Mouse (Mus musculus) c-Kit-positive CD71-negative TER-119-negative erythroid progenitor cells, embryonic 14.5 days (primary cell): ENCODE measurements around the gene Mybpc1.
"Not testable (repeated sequence)": the region's sequence is repeated elsewhere in the genome, so short reads cannot be mapped to it uniquely, and the experiment has no call there.

Experiments
- DNase-seq: peaks from one replicate; pipeline ENCODE4 v3.0.0-alpha.2; 2013; ENCODE audit warnings: low read depth

The Mybpc1 gene

GRCm38 (mm10) chr10:88550225-88550624 lies 54.7 kb downstream of the Mybpc1 start:
- DNase-seq: no peak

GRCm38 (mm10) chr10:88547635-88548034 lies 57.3 kb downstream of the Mybpc1 start:
- no peak for DNase-seq

- DNase-seq: no peak
Observed at GRCm38 (mm10) chr10:88530631-88531030, 74.3 kb downstream of the Mybpc1 start.

GRCm38 (mm10) chr10:88524016-88524415 lies 80.9 kb downstream of the Mybpc1 start:
- DNase-seq: no peak

- DNase-seq: no peak
Observed at GRCm38 (mm10) chr10:88523212-88523611, 81.7 kb downstream of the Mybpc1 start.

GRCm38 (mm10) chr10:88522795-88523194 lies 82.2 kb downstream of the Mybpc1 start:
- no peak for DNase-seq

GRCm38 (mm10) chr10:88515049-88515448 lies 89.9 kb downstream of the Mybpc1 start:
- DNase-seq: not testable (repeated sequence)

GRCm38 (mm10) chr10:88514495-88514894 lies 90.5 kb downstream of the Mybpc1 start:
- DNase-seq: no peak

- no peak for DNase-seq
Observed at GRCm38 (mm10) chr10:88513574-88514135, 91.3 kb downstream of the Mybpc1 start.

- DNase-seq: no peak
Observed at GRCm38 (mm10) chr10:88511355-88511754, 93.6 kb downstream of the Mybpc1 start.

- DNase-seq: no peak
Observed at GRCm38 (mm10) chr10:88510503-88511271, 94.3 kb downstream of the Mybpc1 start.

- DNase-seq: no peak
Observed at GRCm38 (mm10) chr10:88507691-88508143, 97.2 kb downstream of the Mybpc1 start.

- DNase-seq: no peak
Observed at GRCm38 (mm10) chr10:88505256-88505655, 99.7 kb downstream of the Mybpc1 start.

- DNase-seq: no peak
Observed at GRCm38 (mm10) chr10:88504481-88504880, 100.5 kb downstream of the Mybpc1 start.

GRCm38 (mm10) chr10:88503421-88504314 lies 101.3 kb downstream of the Mybpc1 start, which contains the start of gene Chpt1:
Gene Chpt1, minus strand, starts transcription at chr10:88504073.
- DNase-seq: peak; percentile 55

GRCm38 (mm10) chr10:88502919-88503318 lies 102.0 kb downstream of the Mybpc1 start:
- DNase-seq: no peak

GRCm38 (mm10) chr10:88501886-88502765 lies 102.8 kb downstream of the Mybpc1 start:
- DNase-seq: no peak

GRCm38 (mm10) chr10:88501370-88501769 lies 103.6 kb downstream of the Mybpc1 start:
- no peak for DNase-seq

- no peak for DNase-seq
Observed at GRCm38 (mm10) chr10:88499993-88500392, 105.0 kb downstream of the Mybpc1 start.

GRCm38 (mm10) chr10:88496864-88497564 lies 107.9 kb downstream of the Mybpc1 start:
- no peak for DNase-seq
